Mouse (Mus musculus): ENCODE results near the gene Hic1.

DNA sequence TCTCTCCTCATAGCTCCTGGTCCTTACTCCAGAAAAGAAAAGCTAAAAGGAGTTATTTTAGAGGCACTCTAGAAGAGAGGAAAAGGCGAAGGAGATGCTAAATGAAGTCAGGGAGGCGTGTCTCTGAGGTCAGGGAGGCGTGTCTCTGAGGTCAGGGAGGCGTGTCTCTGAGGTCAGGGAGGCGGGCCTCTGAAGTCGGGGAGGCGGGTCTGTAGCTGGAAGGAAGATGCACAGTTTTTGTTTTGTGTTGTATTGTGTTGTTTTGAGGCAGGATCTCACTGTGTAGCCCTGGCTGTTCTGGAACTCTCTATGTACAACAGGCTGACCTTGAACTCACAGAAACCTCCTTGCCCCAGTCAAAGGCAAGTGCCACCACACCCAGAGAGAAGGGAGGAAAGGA, 28.6 kb upstream of the Hic1 start:
- TF ChIP-seq CTCF (IDR thresholded peaks at IDR 0.05; ENCODE audit: insufficient read depth, low read depth, low read length) (no peak), POLR2A (IDR thresholded peaks at IDR 0.05; ENCODE audit: insufficient read depth, low read depth, low read length) (no peak)

Data from olfactory bulb, adult 2 months (tissue).